Mouse (Mus musculus): ENCODE results near the gene Lilra6.
"Not testable (repeated sequence)": the region's sequence is repeated elsewhere in the genome, so short reads cannot be mapped to it uniquely, and the experiment has no call there.

The Lilra6 gene

DNA sequence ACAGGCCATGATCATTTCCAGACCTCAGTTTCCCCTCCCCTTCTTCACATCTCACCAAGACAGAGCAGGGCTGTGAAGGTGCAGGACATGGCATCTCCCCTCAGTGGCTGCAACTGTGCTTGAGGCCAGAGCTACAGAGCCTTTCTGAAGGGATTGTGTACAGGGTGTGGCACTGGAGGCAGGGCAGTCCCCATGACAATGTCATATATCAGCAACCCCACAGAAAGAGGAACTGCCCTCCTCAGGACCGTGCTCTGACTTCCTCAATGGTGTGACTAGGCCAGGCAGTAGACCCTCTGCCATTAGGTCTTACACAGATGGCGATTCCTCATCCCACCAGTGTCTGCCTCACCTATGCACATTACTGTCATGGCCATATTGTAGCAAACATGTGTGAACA lies at the start of gene Lilra6:
Gene Lilra6, minus strand, starts transcription at position 117 of the 400 bp plus-strand sequence.
- not testable (repeated sequence) for DNase-seq

DNA sequence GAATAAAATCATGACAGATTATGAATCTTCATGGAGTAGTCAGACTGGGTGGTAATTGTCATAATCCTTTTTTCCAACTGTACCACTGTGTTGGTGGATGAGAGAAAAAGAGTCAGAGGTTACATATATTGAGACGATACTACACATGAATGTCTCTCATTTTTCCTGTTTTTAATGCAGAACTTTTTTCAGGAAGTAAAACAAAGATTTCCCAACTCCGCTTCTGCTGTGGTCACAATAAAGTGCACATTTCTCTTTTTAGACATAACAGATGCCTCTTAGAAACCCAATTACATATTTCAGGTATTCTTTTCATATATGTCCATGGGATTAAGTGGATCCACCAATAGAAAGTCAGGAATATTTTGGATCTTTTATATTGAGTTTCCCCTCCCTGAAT lies 46.7 kb upstream of the Lilra6 start:
- DNase-seq, result no peak

DNA sequence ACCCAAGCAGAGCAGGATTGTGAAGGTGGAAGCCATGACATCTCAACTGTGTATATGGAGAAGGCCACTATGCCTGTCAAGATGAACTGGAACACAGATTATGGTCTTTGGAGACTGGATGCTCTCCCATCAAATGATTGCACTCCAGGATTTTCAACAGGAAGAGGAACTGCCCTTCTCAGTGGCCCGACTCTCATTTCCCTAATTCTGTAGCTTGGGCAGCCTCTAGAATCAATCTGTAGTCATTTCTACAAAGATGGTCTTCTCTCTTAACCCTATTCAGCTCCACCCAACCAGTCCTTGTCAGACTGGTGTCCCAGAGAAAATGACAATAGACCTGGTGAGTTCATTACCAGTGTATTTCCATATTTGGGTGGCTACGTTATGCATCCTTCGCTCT lies 42.1 kb upstream of the Lilra6 start:
- DNase-seq, result no peak

DNA sequence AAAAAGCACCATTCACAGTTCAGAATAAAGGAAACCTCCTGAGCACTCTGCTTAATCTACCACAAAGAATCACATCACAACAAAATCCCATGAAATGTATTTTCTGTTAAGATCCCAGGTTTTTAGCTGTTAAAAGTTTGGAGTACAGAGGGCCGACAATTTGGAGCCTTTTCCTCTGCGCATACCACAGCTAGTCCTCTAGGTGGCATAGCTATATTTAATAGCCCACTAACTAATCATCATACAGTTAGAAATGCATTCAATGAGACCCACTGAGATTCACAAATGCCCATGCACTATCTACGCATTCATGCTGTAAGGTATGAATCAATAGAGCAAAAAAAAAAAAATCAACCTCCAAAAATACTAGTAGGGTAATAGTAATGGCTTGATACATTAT lies 33.9 kb upstream of the Lilra6 start:
- no peak for DNase-seq

DNA sequence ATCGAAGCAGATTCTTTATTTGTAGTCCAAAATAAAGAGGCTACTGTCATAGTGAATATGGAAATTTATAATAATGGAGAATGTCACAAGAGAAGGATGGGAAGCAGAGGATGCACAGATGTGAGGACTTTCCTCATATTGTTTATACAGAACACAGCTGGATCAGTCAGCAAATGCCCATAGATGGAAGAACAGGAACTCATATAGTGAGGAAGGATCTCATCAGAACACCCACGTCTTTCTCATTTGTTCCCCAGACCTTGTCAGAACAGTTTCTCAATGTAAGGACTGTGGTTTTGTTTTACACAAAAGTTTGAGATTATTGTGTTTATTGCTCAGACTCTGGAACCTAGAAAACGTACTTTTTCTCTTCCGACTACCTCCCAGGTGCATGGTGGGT lies 32.9 kb upstream of the Lilra6 start:
- DNase-seq, result no peak

DNA sequence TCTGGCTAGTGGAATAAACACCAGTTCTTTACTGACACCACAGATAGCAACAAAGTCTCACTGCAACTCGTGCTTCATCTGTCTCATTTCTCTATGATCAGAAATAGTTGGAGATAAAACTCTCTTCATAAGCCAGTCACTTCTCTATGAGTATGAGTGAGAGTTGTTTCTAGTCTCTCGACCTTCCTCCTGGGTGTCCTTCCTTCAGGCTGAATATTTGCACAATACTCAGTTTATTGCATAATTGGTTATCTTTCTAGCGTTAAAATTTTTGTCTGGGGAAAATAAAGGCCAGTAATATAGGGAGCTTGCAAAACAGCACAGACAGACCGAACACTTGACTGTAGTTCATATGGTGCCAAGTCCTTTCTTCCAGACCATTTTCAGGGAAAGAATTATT lies 30.8 kb upstream of the Lilra6 start:
- no peak for DNase-seq

DNA sequence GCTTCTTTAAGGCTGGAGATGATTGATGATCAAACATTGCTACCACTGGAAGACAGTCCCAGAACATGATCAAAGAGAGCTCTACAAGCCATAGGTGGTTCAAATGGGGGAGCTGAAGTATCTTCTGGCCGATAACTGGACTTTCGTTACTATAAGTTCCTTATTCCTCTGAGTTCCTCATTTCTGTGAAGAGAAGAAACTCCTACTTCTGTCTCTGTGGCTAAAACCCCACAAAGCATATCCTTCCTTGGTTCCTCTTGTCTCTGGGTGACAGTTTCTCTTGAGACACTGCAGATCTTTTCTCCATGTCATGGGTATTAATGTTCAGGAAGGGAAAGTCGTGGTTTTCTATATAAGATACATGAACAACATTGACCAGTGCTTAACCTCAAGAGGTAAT lies 25.6 kb upstream of the Lilra6 start:
- DNase-seq, result no peak

DNA sequence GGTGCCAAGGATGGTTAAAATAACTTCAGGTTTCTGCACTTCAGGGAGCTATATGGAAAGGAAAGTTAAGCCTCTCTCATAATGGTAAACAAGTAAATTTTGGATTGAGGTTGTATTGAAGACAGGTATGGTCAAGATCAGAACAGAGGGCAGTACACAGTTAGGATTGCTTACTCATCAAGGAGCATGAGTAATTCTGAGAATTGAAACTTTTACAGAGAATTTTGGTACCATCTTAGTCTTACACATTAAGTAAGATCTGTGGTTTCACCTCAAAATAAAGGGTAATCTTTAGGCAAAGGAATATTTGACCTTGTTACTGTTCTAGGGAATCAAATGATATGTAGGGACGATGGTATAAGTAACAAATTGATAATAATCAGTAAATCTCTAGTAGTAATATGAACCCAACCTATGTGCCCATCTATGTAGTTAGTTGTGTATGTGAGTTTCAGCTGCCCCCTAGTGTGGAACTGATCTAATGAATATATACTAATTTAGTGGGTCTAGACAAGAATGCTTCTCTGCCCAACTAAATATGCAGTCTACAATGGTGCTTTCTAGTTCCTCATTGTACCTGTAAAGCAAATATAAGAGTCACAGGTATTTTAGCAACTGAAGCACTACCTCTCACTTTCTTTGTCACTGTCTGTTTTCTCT lies 24.7 kb upstream of the Lilra6 start:
- DNase-seq, result no peak

DNA sequence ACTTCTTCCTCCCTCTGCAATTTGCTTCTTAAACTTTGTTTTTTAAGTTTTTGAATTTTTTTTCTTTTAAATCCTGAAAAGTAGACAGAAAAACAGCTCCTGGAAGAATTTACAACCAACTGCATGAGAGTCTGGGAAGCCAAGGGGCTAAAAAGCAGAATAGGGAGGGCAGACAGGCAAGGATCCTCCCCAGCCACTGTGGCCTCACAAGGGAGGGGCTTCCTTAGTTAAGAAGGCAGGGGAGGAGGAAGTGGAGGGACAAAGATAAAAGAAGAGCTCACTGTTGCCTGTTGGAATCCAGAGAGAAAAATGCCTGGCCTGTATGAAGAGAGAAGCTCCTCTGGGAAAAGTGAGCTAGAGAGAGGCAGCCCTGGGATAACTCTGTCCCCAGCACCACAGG lies 20.2 kb upstream of the Lilra6 start:
- not testable (repeated sequence) for DNase-seq

DNA sequence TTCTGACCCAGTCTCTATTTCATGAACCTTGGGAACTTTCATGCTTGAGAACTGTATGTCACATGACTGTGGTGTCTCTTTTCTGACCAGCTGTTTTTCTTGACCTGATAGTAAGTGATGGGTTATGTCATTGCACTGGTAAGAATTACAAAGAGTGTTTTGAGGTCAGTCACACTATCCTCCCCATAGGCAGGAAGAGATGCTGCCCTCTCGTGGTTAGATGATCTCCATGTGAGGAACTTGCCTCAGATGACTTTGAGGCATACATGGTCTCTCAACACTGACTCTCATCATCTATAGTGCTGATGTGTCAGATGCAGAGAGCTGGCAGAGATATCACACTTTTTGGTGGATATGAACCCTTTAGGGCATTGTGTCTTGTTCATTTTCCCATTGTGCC lies 11.6 kb downstream of the Lilra6 start:
- no peak for DNase-seq

DNA sequence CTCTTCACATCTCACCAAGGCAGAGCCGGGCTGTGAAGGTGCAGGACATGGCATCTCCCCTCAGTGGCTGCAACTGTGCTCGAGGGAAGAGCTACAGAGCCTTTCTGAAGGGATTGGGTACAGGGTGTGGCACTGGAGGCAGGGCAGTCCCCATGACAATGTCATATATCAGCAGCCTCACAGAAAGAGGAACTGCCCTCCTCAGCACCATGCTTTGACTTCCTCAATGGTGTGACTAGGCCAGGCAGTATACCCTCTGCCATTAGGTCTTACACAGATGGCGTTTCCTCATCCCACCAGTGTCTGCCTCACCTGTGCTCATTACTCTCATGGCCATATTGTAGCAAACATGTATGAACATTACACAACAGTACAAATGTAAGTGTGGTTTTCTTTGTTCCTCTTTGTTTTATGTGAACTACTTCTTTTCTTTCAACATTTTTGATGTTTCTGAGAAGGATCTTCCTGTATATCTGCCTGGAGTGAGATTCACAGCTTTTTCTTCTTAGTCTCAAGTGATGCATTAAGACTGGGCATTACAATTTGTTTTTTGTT lies 17.2 kb downstream of the Lilra6 start, which contains the start of gene Gm14548:
Gene Gm14548, minus strand, starts transcription at position 85 of the 555 bp plus-strand sequence.
- DNase-seq, result not testable (repeated sequence)

DNA sequence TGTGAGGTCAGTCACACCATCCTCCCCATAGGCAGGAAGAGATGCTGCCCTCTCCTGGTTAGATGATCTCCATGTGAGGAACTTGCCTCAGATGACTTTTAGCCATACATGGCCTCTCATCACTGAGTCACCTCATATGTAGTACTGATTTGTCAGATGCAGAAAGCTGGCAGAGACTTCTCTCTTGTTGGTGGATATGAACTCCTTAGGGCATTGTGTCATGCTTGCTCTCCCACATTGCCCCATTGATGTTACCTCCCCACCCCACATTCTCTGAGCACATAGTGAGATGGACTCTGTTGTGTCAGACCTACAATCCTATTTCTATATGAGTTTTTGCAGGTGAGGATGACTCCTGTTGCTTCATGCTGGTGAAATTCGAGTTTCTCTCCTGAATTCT lies 40.3 kb downstream of the Lilra6 start:
- not testable (repeated sequence) for DNase-seq

Data from kidney, adult 18-20 months (tissue).